Mouse (Mus musculus) embryonic fibroblast, embryonic 13.5 days (primary cell): ENCODE results near the gene Fstl3. TPM values are rescaled to one million over a fixed set of nuclear protein-coding genes. Genes with fewer than 3 reads are reported as not detected.

Source experiments
- H3K27ac ChIP-seq: 2 replicates; pipeline ENCODE4 v1.5.1; 2012; ENCODE audit warnings: low read length, control low read depth, inconsistent platforms; ENCODE audit not compliant: insufficient read depth
- H3K4me1 ChIP-seq: 2 replicates; pipeline ENCODE4 v1.6.1; 2011; ENCODE audit warnings: low read length; ENCODE audit not compliant: control insufficient read depth, insufficient read depth
- H3K4me3 ChIP-seq: 2 replicates; pipeline ENCODE4 v1.5.1; 2011; ENCODE audit warnings: mild to moderate bottlenecking, control low read depth, low read length; ENCODE audit not compliant: insufficient read depth
- CTCF ChIP-seq: IDR thresholded peaks from 2 replicates; pipeline ENCODE4 v1.5.1; 2011; ENCODE audit warnings: mild to moderate bottlenecking, control low read depth, low read length, moderate library complexity, borderline replicate concordance; ENCODE audit not compliant: insufficient read depth
- POLR2A ChIP-seq: IDR thresholded peaks from 2 replicates; pipeline ENCODE4 v1.6.1; 2011; ENCODE audit warnings: low read depth, mild to moderate bottlenecking, control low read depth, low read length, moderate library complexity
- polyA plus RNA-seq: library from polyadenylated mRNA; stranded (reverse); fragments of >200 nt; gene quantifications from 2 replicates; pipeline ENCODE4 v1.2.4, GENCODE M21; 2011; ENCODE audit warnings: low read depth; ENCODE audit not compliant: missing spikeins, insufficient read length

Gene Fstl3
- polyA plus RNA-seq = 21.9 and 42.7 TPM in 2 replicates

GRCm38 (mm10) chr10:79777103-79777531, at the start of gene Fstl3:
Gene Fstl3 (plus strand): TSS chr10:79777272.
- TF ChIP-seq POLR2A (peak; percentile 81), CTCF (no peak)
- peak within 1 kb of the TSS; percentile 59 for H3K4me3 ChIP-seq
- H3K27ac ChIP-seq = peak within 1 kb of the TSS; percentile 30
- peaks cover 4% of the 10 kb centered on the region; the same call in 1 of the 2 replicates for H3K4me1 ChIP-seq

DNA sequence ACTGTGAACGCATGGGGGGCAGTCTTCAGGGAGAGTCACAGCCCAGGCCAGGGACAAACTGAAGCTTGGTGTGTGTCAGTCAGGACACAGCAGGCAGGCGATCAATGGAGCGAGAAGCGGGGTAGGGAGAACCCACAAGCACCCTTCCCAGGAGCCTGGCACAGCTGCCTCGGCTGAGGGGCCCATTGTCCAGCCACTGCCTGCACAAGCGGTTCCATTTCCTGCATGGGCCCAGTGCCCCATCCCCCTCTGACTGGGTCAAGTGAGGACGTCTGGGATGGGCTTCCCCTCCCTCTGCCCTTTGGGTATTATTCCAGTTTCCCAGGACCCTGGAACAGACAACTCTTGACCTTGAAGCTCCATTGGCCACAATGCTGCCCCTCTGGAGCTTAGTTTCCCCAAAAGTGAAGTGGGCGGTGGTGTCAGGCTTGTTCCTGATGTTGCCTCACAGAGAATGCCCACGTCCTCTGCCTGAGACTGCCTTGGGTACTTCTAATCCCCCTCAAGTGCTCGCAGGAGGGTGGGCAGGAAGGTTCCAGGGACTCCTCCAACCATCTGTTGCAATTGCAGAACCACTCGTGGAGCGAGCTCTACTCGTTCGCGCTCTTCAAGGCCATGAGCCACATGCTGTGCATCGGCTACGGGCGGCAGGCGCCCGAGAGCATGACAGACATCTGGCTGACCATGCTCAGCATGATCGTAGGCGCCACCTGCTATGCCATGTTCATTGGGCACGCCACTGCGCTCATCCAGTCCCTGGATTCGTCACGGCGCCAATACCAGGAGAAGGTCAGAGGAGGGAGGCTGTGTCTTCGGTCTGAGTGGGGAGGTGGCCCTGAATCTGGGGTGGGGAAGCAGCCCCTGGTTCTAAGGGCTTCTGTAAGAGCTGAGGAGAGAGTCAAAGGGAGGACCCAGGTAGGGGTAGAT, 48.5 kb upstream of the Fstl3 start:
- Histone ChIP-seq H3K4me1 (no peaks in the 10 kb centered on the region), H3K27ac (no peak overlapping the region), H3K4me3 (no peak overlapping the region)
- TF ChIP-seq POLR2A (no peak), CTCF (no peak)

DNA sequence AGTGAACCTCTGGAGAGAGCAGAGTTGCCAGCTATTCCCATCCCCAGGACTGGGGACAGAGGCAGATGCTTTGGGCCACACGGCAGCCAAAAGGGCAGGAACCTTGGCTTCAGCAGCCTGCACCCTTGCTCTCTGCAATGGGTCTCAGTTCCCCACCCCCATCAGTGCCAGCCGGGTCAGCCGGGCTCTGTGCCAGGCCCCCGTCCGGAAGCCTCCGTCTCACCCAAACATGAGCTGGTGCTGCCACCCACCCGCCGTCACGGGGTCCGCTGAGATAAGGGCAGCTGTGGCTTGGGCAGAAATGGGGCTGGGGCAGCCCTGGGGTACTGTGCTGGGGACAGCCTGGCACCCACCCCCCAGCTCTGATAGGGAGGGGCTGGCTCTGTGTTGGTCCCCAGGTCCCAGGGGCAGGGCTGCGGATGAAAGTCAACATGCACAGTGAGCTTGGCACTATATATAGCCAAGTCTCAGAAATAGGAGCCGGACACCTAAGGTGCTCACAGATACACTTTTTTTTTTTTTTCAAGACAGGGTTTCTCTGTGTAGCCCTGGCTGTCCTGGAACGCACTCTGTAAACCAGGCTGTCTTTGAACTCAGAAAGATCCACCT, 47.6 kb upstream of the Fstl3 start:
- Histone ChIP-seq H3K4me3 (no peak overlapping the region), H3K27ac (no peak overlapping the region)
- TF ChIP-seq CTCF (no peak), POLR2A (no peak)

GRCm38 (mm10) chr10:79732500-79732899, 44.6 kb upstream of the Fstl3 start:
- H3K27ac ChIP-seq = no peak overlapping the region
- no peaks in the 10 kb centered on the region for H3K4me1 ChIP-seq
- TF ChIP-seq POLR2A (no peak), CTCF (peak; percentile 36; the same call in 1 of the 2 replicates)
- H3K4me3 ChIP-seq = no peak overlapping the region

More for the DNA sequence above, 47.6 kb upstream of the Fstl3 start:
- H3K4me1 ChIP-seq = no peaks in the 10 kb centered on the region

DNA sequence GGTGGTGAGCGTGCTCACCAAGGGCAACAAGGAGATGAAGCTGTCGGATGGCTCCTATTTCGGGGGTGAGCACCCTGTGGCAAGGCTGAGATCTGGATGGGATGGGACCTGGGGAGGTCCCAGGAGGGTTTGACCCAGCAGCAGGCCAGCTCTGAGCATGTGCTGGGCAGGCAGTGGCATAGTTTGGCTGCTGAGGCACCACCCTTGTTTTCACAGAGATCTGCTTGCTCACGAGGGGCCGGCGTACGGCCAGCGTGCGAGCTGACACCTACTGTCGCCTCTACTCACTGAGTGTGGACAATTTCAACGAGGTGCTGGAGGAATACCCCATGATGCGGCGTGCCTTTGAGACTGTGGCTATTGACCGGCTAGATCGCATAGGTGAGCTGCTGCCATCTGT, 43.2 kb upstream of the Fstl3 start:
- Histone ChIP-seq H3K27ac (no peak overlapping the region), H3K4me3 (no peak overlapping the region), H3K4me1 (no peaks in the 10 kb centered on the region)
- TF ChIP-seq CTCF (no peak), POLR2A (no peak)

GRCm38 (mm10) chr10:79735361-79735760, 41.7 kb upstream of the Fstl3 start:
- no peak for TF ChIP-seq POLR2A
- TF ChIP-seq CTCF = no peak
- Histone ChIP-seq H3K4me3 (no peak overlapping the region), H3K4me1 (no peaks in the 10 kb centered on the region), H3K27ac (no peak overlapping the region)

GRCm38 (mm10) chr10:79736706-79737105, 40.4 kb upstream of the Fstl3 start:
- Histone ChIP-seq H3K4me3 (no peak overlapping the region), H3K27ac (no peak overlapping the region), H3K4me1 (no peaks in the 10 kb centered on the region)
- TF ChIP-seq CTCF (no peak), POLR2A (no peak)

GRCm38 (mm10) chr10:79738259-79738658, 38.8 kb upstream of the Fstl3 start:
- no peaks in the 10 kb centered on the region for H3K4me1 ChIP-seq
- H3K27ac ChIP-seq = no peak overlapping the region
- TF ChIP-seq CTCF = peak; percentile 4; the same call in 1 of the 2 replicates
- no peak for TF ChIP-seq POLR2A
- no peak overlapping the region for H3K4me3 ChIP-seq

DNA sequence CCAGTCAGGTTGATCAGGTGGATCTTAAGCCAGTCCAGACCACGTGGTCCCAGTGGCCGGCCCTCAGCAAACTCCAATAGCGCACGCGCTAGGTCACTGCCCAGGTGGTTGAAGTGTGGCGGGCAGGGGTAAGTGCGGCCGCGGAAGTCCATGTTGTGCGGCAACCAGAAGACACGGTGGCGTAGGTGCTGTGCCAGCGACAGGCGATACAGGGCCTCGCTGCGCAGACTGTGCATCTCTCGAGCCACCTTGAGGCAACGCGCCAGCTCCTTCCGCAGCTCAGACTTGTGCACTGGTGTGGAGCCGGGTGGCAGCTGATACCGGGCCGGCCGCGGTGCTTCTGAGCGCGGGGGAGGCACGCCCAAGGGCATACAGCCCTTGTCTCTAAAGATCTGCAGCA, 37.8 kb upstream of the Fstl3 start:
- no peak for TF ChIP-seq CTCF
- TF ChIP-seq POLR2A = no peak

GRCm38 (mm10) chr10:79740863-79741262, 36.2 kb upstream of the Fstl3 start:
- H3K4me1 ChIP-seq = no peaks in the 10 kb centered on the region
- TF ChIP-seq POLR2A = no peak
- TF ChIP-seq CTCF = no peak
- no peak overlapping the region for H3K4me3 ChIP-seq
- H3K27ac ChIP-seq = no peak overlapping the region

More for the DNA sequence above, 37.8 kb upstream of the Fstl3 start:
- H3K4me1 ChIP-seq = no peaks in the 10 kb centered on the region
- H3K27ac ChIP-seq = no peak overlapping the region
- no peak overlapping the region for H3K4me3 ChIP-seq

- no peaks in the 10 kb centered on the region for H3K4me1 ChIP-seq
- no peak overlapping the region for H3K27ac ChIP-seq
- TF ChIP-seq CTCF (no peak), POLR2A (no peak)
- H3K4me3 ChIP-seq = no peak overlapping the region
Measured at GRCm38 (mm10) chr10:79743161-79743560, 33.9 kb upstream of the Fstl3 start.
